Mouse (Mus musculus): ENCODE measurements around the gene Actr1b.

The Actr1b gene

DNA sequence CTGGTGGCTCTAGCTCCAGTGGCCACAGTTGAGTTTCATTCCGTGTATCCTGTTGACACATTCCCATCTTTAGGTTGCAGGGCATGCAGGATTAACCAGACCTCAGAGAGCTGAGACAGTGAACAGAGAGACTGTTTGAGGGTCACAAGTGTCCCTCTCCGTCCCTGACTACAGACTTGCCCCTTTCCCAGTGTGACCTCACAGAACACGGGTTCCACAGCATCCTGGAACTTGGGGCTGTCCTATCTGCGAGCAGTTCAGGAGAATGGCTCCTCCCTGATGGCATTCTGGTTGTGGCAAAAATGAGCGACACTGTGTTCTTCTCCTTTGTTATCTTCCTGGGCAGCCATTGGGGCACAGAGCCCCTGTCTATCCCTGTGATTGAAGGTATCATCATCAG, at the start of gene Actr1b:
Gene Actr1b (minus strand): TSS at position 112 of the 400 bp plus-strand sequence.
- no peak for DNase-seq

DNA sequence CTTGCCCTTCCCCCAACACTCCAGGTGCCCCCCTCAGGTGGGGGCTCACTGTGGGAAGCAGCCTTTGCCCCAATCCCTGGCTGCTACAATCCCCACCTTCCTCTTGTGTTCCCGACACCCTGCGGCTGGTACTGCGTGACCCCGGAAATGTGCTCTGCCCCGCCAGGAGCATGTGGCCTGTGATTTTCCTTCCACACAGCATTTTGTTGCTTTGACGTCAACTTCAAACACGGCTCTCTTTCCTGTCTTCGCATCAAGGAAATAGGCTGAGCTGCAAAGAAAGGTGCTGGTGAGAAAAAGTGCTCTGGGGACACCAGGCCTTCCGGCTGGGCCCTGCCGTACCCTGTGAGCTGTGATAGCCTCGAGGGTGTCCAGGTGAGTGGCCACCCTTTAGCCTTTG, 47.3 kb upstream of the Actr1b start, which contains the start of gene Zap70:
Gene Zap70 (plus strand): TSS at position 231 of the 400 bp plus-strand sequence.
- DNase-seq = no peak

DNA sequence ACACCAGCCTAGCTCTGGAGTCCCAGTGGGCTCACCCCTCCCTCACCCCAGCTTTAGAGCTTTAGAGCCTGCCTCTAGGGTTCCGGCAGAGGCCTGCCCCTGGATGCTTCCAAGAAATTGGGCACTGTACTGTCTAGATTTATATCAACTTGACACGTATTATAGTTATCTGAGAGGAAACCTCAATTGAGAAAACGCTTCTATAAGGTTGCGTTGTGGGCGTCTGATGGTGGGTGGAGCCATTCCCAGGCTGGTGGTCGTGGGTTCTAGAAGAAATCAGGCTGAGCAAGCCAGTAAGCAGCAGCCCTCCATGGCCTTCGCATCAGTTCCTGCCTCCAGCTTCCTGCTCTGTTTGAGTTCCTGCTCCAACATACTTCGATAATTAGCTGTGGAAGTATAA, 46.8 kb upstream of the Actr1b start:
- no peak for DNase-seq

DNA sequence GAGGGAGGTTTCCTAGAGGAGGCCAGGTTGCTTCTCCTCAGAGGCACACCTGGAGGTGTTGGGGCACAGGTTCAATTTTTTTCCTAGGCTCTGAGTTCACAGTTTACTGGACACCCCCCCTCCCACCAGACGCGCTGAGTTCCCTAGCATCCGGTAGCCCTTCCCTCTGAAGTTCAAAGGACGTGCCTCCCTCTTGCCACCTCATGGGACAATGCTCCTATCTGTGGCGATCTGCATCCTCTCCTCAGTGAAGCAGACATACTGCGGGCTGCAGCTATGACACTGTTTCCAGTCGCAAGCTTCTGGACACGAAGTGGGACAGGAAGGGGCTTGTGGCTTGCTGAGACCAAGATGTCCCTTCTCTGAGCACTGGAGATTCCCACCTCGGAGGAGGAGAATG, 46.2 kb upstream of the Actr1b start:
- no peak for DNase-seq

DNA sequence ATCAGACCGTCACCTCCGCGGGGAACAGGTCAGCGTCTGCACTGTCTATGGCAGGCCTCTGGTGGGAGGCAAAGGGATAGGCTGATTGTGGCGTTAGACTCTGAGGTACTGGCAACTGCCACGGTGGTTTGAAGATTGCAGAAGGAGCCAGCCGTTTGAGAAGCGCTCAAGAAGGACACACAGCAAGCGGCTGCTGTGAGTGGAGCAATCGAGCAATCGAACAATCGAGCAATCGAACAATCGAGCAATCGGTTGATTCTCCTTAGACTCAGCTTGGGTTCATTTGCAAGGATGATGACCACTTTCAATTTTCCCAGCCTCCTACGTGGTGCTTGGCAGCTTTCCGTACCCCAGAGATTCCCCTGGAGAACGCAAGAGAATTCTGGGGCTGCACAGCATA, 44.9 kb upstream of the Actr1b start:
- no peak for DNase-seq

DNA sequence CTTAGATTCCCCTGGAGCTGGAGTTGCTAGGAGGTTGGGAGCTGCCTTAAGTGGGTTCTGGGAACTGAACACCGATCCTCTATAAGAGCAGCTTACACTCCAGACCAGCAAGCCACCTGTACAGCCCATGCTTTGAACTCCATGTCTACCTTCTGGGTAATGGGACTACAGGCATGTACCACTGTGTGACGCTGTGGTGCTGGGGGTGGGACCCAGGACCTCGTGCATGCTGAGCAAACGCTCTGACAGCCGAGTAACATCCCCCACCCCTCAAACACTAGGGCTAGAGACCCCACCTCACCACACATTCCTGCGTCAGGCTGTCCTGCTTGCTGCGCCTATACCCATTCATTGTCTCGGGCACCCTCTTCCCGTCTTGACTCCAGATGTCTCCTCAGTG, 44.3 kb upstream of the Actr1b start:
- DNase-seq = no peak

DNA sequence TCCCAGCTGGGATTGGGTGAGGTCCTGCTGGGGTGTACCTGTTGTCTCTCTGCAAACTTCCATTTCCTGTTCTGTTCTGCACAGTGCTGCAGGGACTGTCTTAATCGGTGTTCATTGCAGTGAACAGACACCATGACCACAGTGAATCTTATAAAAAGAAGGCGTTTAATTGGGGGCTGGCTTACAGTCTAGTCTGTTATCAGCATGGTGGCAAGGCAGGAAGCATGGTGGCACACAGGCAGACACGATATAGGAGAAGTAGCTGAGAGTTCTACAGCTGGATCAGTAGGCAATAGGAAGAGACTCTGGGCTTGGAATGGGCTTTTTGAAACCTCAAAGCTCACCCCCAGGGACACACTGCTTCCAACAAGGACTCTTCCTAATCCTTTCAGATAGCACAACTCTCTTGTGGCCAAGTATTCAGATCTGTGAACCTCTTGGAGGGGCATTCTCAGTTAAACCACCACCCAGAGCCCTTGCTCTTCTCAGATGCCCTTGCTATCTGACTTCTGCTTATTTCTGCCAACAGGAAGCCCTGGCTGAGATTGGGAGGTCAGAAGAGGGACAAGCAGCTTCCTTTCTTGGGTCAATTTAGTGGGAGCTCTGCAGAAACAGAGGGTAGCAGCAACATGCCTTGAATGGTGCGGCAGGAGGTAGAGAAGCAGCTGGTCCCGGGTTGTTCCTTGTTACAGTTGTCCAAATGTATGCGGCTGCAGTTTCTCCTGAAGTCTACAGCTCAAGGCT, 39.9 kb upstream of the Actr1b start:
- DNase-seq = no peak

DNA sequence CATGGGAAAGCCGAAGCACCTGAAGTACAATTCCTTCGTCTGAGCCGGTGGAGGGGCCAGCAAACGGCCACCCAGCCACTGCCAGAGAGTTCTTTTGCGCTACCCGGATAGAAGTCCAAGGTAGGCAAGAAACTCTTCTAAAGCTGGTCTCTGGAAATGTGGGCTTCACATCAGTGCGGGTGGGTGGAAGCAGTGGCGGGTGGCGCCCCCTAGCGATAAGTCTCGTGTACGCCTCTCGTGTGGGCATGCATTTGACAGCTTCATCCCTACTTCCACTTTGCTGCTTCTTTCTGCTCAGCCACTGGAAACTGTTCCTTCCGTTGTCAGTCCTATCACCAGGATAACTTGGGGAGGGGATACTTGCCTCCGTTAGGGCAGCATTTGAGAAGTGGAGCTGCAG, 32.2 kb upstream of the Actr1b start:
- peak in 1 of 2 experiments; percentile 61 for DNase-seq

DNA sequence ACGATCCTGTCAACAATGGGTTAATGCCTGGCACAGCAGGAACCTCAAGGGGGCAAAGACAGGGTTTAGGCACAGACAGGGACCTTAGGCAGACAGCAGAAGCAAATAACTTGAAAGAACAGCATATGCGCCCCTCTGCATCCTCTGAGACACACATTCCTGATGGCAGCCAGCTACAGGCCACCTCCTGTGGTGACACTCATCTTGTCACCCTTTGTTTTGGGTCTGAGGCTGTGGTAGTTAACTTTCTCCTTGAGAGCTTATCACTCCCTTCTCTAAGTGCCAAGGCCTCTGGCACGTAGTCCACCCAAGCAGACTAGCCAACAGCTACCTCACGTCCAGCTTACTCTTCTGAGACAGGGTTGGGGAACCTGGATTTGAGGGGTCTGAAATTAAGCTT, 31.4 kb upstream of the Actr1b start:
- no peak for DNase-seq

DNA sequence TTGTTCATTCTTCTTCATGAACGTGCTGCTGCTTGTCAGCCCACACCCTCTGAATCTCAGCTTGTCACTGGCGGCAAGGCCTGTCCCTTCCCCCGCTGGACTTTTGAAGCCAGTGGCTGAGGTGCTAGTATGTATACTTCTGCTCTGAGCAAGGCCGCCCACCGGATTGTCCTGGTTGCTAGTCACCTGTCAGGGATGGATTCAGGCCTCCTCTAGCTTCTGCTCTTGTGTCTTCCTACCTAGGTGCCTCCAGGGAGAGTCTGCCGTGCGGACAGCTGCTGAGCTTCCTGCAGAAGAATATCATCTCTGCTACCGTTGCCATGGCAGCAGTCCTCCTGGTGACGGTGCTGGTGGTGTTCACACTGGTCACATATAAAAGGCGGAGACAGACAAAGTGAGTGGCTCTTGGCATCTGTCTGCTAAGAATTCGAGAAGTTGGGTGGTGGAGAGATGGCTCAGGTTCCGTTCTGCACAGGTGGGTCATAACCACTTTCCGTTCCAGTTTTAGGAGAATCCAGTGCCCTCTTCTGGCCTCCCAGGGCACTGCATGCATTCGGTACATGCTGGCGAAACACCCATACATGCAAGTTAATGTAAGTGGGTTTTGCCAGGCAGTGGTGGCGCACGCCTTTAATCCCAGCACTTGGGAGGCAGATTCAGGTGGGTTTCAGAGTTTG, 30.2 kb upstream of the Actr1b start:
- DNase-seq = peak; percentile 65 to 87

DNA sequence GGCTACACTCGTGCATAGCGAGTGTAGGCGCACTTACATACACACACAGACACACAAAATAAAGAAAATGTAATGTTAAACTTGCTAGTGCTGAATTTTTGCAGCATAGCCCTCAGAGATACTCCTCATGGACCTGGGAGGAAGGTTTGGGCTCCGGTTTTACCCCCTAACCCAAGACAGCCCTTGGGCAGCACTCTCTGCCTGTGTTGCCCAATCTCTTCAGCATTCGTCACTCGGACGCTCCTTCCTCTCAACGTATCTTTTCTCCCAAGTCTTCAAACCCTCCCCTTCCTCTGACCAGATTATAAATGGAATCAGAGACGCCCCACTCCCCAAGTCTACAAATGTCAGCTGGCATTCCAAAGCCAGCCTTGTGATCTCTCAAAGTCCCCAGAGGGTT, 28.8 kb upstream of the Actr1b start:
- DNase-seq = no peak

DNA sequence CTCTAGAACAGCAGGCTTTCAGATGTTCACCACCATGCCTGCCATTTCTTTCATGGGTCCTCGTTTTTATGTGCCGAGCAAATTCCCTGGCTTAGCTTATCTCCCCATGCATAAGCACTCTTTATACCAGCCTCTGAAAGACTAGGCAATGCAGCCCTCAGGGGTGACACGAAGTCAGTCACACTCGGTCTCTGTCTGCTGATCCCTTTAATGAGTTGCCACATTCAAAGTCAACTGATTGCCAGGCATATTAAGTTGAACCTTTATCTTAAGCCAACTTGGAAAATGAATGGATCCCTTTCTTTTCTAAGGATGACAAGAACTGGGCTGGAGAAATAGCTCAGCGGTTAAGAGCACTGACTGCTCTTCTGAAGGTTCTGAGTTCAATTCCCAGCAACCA, 25.0 kb upstream of the Actr1b start:
- DNase-seq = no peak

DNA sequence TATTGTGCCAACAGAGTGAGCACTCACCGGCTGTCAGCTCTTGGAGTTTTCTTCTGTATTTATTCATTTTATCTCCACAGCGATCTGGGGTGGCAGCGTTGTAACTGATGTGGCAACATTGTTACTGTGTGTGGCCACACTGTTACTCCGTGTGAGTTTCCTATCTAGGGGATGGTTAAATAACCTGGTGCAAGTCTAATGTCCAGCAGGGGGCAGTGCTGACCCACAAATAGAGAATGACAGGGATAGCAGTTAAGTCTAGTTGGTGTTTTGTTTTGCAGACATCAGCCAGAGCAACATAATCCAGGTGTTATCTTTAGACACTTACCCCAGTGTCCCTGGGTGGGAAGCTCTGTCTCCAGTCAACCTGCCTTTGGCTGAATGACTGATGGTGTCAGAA, 23.1 kb upstream of the Actr1b start:
- peak; percentile 83 to 93 for DNase-seq

DNA sequence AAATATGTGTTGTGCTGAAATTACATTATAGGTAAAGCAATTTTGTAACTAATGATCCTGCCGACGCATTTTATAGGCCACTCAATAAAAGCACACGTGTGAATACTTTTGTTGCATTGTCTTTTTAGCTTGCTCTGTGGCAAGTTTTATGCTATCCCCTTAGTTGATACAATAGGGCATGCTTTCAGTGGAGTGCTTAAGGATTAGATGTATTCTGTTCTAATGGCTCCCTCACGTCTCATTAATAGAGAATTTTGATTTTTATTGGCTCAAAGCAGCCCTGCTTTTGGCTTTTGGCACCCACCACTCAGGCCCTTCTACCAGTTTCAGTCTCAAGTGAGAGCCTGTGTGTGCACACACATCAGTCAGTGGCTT, 9.8 kb upstream of the Actr1b start:
- no peak for DNase-seq

DNA sequence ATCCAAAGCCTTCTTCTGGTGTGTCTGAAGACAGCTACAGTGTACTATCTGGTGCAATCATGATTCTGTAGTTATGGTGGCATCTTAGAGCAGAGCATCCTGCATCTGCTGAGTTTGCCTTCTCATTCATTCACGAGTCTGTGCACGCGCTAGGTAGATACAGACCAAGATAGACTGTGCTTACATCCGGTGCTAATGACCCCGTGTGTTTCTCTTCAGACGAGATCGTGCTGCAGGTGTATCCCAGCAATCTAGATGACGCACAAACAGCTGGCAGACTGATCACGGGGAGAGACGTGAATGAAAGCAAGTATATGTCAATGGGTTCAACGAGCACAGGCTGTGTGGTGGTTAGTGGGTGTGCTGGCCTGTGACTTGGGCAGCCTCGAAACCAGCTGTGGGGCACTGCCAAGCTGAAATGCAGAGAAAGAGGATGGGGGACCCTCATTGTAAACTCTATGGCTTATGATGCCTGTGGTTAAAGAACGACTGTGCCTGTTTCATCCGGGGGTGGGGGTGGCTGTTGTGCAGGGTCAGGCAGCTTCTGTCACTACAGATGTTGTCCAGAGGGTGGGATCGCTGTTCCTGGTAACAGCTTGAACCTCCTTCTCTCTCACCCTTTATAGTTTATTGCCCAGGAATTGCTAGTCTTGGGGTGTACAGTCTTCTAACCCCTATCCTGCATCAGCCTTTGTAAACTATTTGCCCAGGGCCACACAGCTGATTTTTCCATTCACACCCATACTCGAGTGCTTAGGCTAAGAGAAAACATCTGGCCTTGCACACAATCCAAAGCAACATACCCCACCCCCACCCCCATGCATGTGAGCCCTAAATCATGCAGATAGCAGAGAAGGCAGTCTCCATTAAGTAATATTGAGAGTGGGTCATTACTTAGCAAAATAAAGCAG, 9.2 kb upstream of the Actr1b start:
- no peak for DNase-seq

DNA sequence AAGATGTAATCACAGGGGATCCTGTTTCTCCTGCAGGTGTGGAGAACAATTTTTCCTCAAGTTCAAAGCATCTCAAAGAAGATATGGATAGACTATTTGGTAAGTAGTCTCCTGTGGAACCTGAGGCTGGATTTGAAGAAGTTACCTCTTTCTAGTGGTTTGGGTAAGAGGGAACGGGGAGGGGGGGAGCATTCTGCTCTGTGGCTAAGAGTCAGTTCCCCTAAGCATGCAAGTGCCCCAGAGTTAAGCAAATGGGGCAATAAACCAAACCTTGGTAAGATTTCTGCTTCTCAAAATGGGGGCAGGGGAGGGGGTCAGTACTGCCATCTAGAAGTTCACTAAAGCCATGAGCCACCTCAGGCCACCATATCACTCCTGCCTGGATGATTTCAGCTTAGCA, 4.6 kb upstream of the Actr1b start:
- DNase-seq = no peak

DNA sequence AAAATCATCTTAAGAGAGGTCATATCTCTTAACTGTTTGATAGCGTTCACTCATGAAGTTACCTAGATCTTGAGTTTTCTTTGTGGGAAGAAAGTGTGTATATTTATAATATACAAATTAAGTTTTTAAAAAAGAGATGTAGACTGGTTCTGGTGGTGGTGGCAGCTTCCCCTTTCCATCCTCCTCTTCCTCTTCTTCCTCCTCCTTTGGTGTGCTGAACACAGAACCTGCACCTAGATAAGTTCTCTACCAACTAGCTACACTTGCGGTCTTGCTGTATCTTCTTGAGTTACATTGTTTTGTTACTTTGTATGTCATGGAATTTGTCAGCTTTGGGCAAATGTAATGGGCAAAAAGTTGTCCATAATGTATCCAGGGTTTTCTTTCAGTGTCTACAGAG, 3.1 kb downstream of the Actr1b start:
- DNase-seq = no peak

DNA sequence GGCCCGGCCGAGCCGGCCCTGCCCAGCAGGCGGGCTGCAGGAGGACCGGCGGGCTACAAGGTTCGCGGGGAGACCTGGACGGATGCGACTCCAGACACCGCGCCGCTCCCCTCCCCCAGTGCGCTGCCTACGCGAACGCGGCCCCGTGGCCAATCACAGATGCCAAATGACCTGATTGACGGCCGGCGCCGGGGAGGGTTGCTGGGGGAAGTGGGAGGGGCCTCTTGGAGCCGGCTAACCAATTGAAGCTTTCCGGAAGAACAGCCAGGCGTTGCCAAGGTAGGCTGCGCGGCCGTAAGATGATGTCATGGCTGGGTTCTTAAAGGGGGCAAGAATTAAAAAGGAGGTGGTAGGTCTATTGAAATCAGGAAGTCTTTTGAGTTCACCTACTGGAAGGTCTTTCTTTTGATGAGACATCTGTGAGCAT, 4.4 kb downstream of the Actr1b start, which contains the start of gene 4933424G06Rik:
Gene 4933424G06Rik (plus strand): TSS at position 296 of the 427 bp plus-strand sequence.
- DNase-seq = peak; percentile 99

DNA sequence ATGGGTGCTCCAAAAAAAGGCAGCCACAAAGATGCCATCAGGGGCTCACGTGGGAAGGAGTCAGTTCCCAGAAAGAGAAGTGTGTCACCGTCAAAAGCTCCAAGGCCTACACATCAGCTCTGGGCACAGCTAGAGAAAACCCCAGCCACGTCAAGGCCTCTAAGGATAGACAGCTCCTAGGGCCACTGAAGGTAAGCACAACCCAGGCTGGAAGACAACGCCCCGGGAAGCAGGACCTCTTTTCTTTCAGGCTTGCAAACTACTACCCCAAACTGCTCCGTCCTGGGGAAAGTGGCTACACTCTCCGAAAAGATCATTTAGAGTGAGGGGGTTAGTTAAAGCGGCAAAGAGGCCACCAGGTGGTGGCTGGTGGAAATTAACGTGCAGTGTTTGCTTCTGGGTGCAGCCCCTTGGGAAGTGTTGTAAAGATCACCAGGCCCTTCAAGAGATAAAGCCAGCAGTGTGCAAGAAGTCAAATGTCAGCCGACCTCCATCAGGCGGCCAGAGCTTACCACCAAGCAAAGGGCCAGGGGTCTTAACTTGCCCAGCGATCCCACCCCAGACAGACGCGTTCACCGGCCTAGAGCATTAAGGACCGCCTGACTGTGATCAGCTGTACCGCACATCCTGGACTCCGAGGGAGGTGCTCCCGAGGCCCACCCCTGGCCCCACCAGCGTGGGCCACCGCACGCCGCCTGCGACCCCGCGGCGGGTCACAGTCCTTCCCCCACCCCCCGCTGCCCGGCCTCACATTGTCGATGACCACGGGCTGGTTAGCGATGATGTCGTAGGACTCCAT, 5.0 kb downstream of the Actr1b start:
- DNase-seq = peak; percentile 31 to 56

DNA sequence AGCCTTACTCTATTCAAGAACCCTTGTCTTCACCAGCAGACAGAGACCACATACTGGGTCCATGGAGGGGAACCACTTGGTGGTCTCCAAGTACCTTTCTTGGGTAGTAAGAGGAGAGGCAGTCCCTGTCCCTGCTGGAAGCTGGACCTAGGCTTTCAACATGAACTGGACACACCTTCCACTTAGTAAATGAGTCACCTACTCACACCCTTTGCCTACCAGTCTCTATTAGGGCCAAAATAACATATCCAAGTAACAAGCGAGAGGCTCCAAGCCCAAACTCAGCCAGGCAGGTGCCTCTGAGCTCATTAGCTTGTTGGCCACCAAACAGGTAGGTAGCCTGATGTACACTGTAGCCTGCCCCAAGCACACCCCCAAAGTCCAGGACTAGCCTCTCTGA, 5.6 kb downstream of the Actr1b start:
- DNase-seq = peak in 1 of 2 experiments; percentile 24

DNA sequence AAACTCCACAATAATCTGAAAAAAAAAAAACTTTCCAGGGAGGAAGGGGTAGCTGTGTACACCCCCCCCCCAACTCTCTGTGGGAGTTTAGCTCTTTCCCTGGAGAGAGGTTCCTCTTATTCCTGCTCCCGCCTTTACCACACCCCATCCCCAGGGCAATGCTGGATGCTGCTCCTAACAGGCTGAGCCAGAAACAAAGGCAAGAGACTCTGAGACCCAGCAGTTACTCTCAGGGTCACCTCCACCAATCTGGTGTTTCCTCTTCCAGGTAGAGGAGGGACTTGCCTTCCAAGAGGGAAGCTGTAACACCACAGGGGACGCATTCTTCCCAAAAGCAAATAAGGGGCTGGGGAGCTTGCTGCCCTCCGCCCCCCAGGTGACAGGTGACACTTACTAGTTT, 6.4 kb downstream of the Actr1b start:
- DNase-seq = no peak

DNA sequence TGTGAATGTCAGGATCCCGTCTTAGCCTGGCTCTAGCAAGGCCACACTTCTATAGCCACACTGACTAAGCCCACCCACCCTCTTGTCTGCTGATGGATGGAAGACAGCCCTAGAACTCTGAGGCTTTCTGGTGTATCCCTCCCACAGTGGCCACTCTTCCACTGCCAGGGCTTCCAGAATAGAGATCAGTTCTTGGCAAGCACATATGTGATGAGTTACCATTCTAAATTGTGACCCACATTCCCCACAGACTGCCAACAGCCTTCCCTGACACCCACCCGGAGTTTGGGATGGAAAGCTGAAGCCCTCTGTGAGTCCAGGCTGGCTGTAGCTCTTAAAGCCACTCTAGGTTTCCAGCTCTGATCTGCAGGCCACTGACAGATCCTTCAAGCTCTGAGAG, 7.1 kb downstream of the Actr1b start:
- no peak for DNase-seq

DNA sequence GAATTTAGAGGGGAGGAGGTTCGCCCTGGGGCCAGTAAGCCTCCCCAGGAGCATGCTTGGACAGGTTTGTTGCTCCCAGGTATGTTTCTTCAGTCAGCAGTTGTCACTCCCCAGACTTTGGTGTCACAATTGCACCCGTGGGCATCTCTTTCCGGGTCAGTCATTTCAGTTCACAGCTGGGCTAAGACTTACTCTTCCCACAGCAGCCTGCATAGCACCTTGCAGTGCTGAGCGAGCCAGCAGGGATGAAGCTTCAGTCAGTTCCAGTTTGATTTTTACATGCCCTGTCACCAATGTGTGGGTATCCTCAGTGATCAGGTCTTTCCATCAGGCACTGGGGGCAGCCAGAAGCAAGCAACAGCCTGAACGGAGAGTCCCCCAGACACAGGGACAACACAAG, 17.2 kb downstream of the Actr1b start:
- DNase-seq = no peak

Measured in kidney, postnatal 36 days (tissue).